Mouse (Mus musculus) cerebellum, adult 8-10 months (tissue): Measurements from ENCODE around the gene Gli3.

Source experiments
- DNase-seq: peaks from one replicate; pipeline ENCODE4 v3.0.0; 2022

Gene Gli3

DNA sequence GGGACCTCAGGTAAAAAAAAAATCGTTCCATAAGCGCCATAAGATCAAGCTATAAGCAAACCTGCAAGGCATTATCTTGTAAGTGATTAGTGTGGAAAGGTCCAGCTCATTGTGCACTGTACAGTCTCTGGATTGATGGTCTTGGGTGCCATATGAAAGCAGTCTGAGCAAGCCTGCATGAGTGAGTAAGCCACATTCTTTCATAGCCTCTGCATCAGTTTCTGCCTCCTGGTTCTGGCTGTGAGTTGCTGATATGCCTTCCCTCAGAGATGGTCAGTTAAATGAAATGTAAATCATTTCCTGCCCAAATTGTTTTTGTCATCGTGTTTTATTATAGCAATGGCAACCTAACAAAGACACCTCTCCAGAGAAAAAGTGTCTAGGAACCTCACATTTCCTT, 98.4 kb downstream of the Gli3 start:
- no peak for DNase-seq

GRCm38 (mm10) chr13:15570908-15571568, 108.0 kb downstream of the Gli3 start:
- DNase-seq, result no peak

GRCm38 (mm10) chr13:15577133-15577917, 114.3 kb downstream of the Gli3 start:
- no peak for DNase-seq

DNA sequence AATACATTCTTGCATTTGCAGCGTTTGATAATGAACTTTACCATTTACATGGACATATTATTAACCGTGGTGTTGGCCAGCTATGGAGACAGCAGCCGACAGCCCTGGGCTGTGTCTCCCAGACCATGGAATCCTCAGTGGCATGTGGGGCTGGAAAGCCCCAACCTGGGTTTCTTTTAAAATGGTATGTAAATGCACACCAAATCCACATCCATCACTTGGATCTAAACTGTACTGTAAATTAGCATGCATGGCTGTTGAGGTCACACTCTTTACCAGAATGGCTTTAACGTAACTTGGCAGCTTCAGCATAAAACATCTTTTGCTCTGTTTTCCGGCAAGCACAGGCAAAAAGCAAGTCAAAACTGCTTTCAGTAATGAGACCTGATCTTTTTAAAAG, 117.4 kb downstream of the Gli3 start:
- no peak for DNase-seq

GRCm38 (mm10) chr13:15585941-15586340, 122.9 kb downstream of the Gli3 start:
- no peak for DNase-seq

GRCm38 (mm10) chr13:15588278-15589272, 125.5 kb downstream of the Gli3 start:
- no peak for DNase-seq

DNA sequence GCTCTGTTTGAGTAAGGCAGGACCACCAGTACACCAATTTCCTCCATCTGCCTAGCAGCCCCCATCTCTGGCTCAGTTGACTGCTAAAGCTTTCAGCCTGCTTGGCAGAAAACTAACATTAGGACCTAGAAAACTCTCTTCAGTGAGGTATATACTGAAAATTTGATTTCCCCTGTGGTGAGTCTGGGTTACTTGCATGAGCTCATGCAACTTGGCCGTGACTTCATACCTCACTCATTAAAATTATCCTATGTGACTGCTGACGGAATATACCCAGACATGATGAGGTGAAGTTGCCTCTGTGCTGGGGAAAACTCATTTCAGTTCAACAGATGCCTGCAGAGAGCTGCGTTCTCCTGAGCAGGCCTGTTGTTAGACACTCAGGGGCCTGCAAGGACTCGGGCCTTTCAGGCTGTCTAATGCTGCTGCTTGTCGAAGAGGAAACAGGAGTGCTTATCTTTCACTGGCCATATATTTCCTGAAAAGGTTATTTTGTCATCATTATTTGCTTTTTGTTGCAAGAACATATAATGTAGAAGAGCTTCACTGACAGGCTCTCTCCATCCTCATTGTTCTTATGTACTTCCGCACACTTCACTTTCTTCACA, 127.4 kb downstream of the Gli3 start:
- DNase-seq, result no peak

DNA sequence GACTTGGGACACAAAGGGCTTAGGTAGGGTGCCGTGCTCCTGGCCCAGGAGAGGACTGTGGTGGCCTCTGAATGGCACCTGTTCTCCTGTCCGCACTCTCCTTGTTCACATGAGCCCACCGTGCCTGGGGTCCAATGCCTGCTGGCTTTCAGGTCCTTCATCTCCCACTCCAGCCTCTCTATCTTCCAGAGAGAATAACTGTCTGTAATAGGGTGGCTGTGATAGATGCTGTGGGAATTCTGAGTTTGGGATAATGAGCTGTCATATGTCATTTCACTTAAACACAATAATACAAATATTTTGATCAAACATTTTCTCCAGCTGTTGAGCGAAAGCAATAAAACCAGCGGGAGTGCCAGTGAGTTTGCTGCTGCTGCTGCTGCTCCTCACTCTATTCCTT, 133.6 kb downstream of the Gli3 start:
- no peak for DNase-seq

- DNase-seq, result no peak
Measured at GRCm38 (mm10) chr13:15599741-15600140, 136.7 kb downstream of the Gli3 start.

DNA sequence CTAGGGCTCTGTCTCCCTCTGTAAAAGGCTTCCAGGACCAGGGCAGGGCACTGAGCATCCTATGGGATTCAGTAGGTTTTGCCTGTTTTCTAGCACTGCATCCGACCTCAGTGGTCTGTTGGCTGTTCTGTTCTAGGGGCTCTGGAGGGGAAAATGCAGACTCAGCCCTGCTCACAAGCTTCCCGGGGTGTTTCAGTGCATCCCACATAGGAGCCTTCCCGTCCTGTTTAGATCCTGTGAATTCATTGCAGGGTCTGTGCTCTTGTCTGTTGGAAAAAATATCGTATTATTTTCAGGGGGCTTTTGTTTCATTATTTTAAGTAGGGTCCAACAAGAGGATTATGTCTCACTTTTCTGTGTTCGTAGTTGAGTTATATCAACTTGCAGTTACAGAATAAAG, 139.1 kb downstream of the Gli3 start:
- no peak for DNase-seq

DNA sequence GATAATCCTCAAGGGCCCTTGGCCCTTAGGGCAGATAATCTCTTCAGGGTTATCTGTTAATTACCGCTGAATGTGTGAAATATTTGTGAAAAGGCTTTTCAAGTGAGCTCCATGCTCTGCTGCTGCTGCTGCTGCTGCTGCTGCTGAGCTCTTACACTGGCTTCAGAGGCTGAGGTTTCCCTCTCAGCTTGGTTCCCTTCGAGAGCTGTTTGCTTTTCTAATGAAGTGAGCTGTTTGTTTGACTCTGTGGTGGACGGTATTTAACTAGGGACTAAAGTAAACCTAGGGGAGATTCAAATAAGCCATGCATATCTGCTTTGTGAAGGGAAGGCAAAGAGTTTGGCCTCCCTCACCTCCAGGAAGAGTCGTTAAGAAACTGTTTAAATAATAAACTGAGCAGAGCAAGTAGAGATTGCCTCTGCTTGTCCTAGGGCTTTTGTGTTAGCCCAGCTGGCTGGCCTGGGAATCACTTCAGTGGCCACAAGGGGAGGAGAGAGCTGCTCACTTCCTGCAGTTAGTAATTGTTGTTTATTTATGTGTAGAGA, 139.7 kb downstream of the Gli3 start:
- DNase-seq, result no peak

DNA sequence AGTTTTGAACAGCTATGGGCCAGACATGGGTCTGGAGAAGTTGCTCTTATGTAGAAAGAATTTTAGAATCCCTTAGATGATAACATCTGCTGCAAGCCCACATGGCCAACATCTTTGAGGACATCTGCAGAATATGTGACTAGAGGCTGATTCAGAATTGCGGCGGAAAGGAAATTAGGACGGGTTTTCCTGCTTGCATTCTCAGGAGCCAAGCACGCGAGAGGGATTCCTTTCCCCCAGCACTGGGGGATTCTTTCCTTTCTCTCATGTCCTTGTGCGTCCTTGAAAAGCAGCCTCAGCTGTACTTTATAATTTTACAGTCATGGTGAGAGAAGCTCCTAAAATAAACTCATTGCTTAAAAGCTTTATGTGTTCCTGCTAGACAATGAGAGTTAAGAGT, 141.0 kb downstream of the Gli3 start:
- no peak for DNase-seq

- DNase-seq, result no peak
Measured at GRCm38 (mm10) chr13:15617423-15617822, 154.4 kb downstream of the Gli3 start.

- no peak for DNase-seq
Measured at GRCm38 (mm10) chr13:15618051-15618692, 155.1 kb downstream of the Gli3 start.

- no peak for DNase-seq
Measured at GRCm38 (mm10) chr13:15621009-15621408, 158.0 kb downstream of the Gli3 start.

DNA sequence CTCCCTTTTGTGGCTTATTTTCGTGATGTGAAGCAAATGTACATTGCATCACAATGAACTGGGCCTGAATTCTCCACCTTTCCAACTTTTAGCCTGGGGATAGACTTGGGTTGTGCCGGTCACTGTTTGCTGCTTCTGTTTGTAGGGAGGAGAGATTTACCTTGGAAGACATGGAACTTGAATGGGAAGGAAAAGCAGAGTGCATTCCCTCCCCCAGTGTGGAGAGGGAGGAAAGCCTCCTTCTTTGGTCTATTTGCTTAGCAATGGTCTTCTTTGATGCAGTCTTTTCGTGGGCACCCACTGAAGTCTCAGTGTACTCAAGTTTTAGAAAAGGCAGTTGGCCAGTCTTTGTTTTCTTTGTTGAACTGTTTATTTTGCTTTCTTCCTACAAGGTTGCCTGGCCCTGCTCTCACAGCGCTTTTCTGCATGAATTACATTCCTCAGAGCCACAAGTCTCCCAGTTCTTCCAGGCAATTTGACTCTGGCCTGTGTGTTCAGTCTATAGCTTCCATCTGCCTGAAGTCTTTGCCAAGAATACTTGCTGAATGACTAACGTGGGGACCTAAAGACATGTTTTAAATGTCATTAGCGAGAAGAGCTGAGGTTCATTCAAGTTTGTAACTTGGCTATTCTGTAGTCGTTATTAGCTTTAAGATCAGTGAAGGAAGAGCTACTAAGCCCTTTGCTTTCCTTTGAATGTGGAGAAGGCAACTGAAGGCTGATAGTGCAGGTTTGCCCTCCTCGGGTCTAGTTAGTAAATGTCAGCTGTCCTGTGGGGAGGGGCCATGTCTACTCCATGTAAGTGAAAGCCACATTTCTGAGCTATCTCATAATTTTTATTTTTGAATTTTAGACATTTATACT, 161.7 kb downstream of the Gli3 start:
- no peak for DNase-seq

GRCm38 (mm10) chr13:15641548-15641947, 178.5 kb downstream of the Gli3 start:
- DNase-seq, result no peak

GRCm38 (mm10) chr13:15660502-15660901, 197.5 kb downstream of the Gli3 start:
- no peak for DNase-seq

- no peak for DNase-seq
Measured at GRCm38 (mm10) chr13:15662375-15662774, 199.3 kb downstream of the Gli3 start.

- DNase-seq, result no peak
Measured at GRCm38 (mm10) chr13:15664580-15665201, 201.7 kb downstream of the Gli3 start.

DNA sequence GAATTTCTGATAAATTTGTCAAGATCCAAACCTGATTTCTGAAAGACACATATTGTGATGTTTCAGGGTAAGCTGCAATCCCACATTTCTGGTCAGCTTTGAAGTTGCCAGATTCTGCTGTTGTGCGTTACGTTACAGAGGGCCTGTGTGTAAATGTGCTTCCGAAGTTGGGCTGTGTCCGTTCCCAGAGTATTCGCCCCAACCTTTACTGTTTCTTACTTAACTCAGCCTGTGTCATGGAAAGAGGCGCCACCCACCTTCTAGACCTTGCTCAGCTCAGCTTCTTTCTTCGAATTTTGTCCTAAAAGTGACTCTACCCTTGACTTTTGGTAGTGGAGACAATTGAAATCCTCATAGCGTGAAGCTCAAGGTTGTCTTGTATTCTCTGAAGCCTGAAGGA, 202.5 kb downstream of the Gli3 start:
- DNase-seq, result no peak
